Mouse (Mus musculus) embryonic facial prominence, embryonic 10.5 days (tissue): ENCODE data around the gene Wrap73. TPM values are rescaled to one million over a fixed set of nuclear protein-coding genes. Genes with fewer than 3 reads are reported as not detected.
A peak's percentile ranks its signal among the peaks of the same experiment; 100 is the strongest.

Source experiments
- DNase-seq: peaks from one replicate; pipeline ENCODE4 v3.0.0-alpha.2; 2017; ENCODE audit warnings: low spot score
- H3K27ac ChIP-seq: fragments of 300-500 bp; sonication (generic); replicated peaks from 2 replicates; pipeline ENCODE4 v1.5.1; 2016; ENCODE audit warnings: mild to moderate bottlenecking
- H3K27me3 ChIP-seq: fragments of 300-500 bp; sonication (generic); replicated peaks from 2 replicates; pipeline ENCODE4 v1.6.1; 2016; ENCODE audit warnings: low read depth, mild to moderate bottlenecking; ENCODE audit not compliant: poor library complexity, severe bottlenecking
- H3K36me3 ChIP-seq: fragments of 300-500 bp; sonication (generic); replicated peaks from 2 replicates; pipeline ENCODE4 v1.6.1; 2016; ENCODE audit warnings: mild to moderate bottlenecking, moderate library complexity
- H3K4me1 ChIP-seq: fragments of 300-500 bp; sonication (generic); 2 replicates; pipeline ENCODE4 v1.6.1; 2016
- H3K4me3 ChIP-seq: fragments of 300-500 bp; sonication (generic); 2 replicates; pipeline ENCODE4 v1.5.1; 2016; ENCODE audit warnings: mild to moderate bottlenecking, moderate library complexity
- H3K9me3 ChIP-seq: fragments of 300-500 bp; sonication (generic); 2 replicates; pipeline ENCODE4 v1.6.1; 2016; ENCODE audit warnings: mild to moderate bottlenecking
- WGBS: fragments of 180-500 bp; shearing (Covaris S2); methylation state at CpG from one replicate; pipeline ENCODE4 v1.1.7; 2016; 5-methylcytosine and 5-hydroxymethylcytosine counted together
- polyA plus RNA-seq: library from polyadenylated mRNA; unstranded; fragments of >200 nt; fragmentation: Nextera tagmentation; extraction: Ambion mirVana; gene quantifications from 2 replicates; pipeline ENCODE4 v1.2.1, GENCODE M21; 2016

Wrap73 gene
- 45.5 and 50.1 TPM in 2 replicates for polyA plus RNA-seq

GRCm38 (mm10) chr4:154142211-154143040 is at the start of gene Wrap73:
Gene Wrap73 (plus strand): TSS chr4:154142372.
- Histone ChIP-seq H3K9me3 (no peaks in the 10 kb centered on the region), H3K27ac (peak within 1 kb of the TSS; percentile 90), H3K36me3 (peaks cover 15% of the 10 kb centered on the region), H3K4me3 (peak within 1 kb of the TSS; percentile 84), H3K27me3 (peaks cover 58% of the 10 kb centered on the region), H3K4me1 (peaks cover 36% of the 10 kb centered on the region)
- 3% methylated on average over 49 of the region's 49 CpGs for WGBS
- DNase-seq, result peak; percentile 96

GRCm38 (mm10) chr4:154093210-154093609 is 49.0 kb upstream of the Wrap73 start:
- Histone ChIP-seq H3K4me3 (no peak overlapping the region), H3K9me3 (no peaks in the 10 kb centered on the region), H3K36me3 (no peaks in the 10 kb centered on the region), H3K4me1 (peaks cover 7% of the 10 kb centered on the region), H3K27ac (no peak overlapping the region), H3K27me3 (peaks cover 42% of the 10 kb centered on the region)
- WGBS, result 24% methylated on average over 9 of the region's 9 CpGs
- DNase-seq, result peak; percentile 51

- H3K9me3 ChIP-seq, result no peaks in the 10 kb centered on the region
- H3K27ac ChIP-seq, result no peak overlapping the region
- DNase-seq, result no peak
- no peaks in the 10 kb centered on the region for H3K36me3 ChIP-seq
- H3K4me1 ChIP-seq, result no peaks in the 10 kb centered on the region
- 26% methylated on average over 6 of the region's 6 CpGs for WGBS
- H3K27me3 ChIP-seq, result peaks cover 47% of the 10 kb centered on the region
- no peak overlapping the region for H3K4me3 ChIP-seq
These were observed 46.1 kb upstream of the Wrap73 start for GRCm38 (mm10) chr4:154096111-154096510.

- 67% methylated on average over 7 of the region's 7 CpGs for WGBS
- H3K4me3 ChIP-seq, result no peak overlapping the region
- peaks cover 72% of the 10 kb centered on the region for H3K27me3 ChIP-seq
- 0 out of 2 replicates have a peak, but pooled peaks cover 9% of the 10 kb centered on the region for H3K4me1 ChIP-seq
- no peak overlapping the region for H3K27ac ChIP-seq
- H3K9me3 ChIP-seq, result no peaks in the 10 kb centered on the region
- no peak for DNase-seq
- H3K36me3 ChIP-seq, result no peaks in the 10 kb centered on the region
These were observed 42.8 kb upstream of the Wrap73 start for GRCm38 (mm10) chr4:154099361-154099760.

- no peaks in the 10 kb centered on the region for H3K36me3 ChIP-seq
- no peaks in the 10 kb centered on the region for H3K9me3 ChIP-seq
- no peak overlapping the region for H3K4me3 ChIP-seq
- no peak overlapping the region for H3K27ac ChIP-seq
- DNase-seq, result no peak
- WGBS, result 76% methylated on average over 8 of the region's 8 CpGs
- H3K27me3 ChIP-seq, result peaks cover 68% of the 10 kb centered on the region
- H3K4me1 ChIP-seq, result peaks cover 17% of the 10 kb centered on the region
These were observed 38.8 kb upstream of the Wrap73 start for GRCm38 (mm10) chr4:154103386-154103785.

- H3K27ac ChIP-seq, result no peak overlapping the region
- no peaks in the 10 kb centered on the region for H3K9me3 ChIP-seq
- H3K4me1 ChIP-seq, result peaks cover 17% of the 10 kb centered on the region
- DNase-seq, result no peak
- H3K36me3 ChIP-seq, result no peaks in the 10 kb centered on the region
- H3K27me3 ChIP-seq, result peaks cover 68% of the 10 kb centered on the region
- no peak overlapping the region for H3K4me3 ChIP-seq
- WGBS, result 86% methylated on average over 10 of the region's 10 CpGs
These were observed 38.3 kb upstream of the Wrap73 start for GRCm38 (mm10) chr4:154103912-154104311.

- H3K36me3 ChIP-seq, result no peaks in the 10 kb centered on the region
- H3K27me3 ChIP-seq, result peaks cover 60% of the 10 kb centered on the region
- H3K9me3 ChIP-seq, result no peaks in the 10 kb centered on the region
- DNase-seq, result peak; percentile 80
- H3K27ac ChIP-seq, result no peak overlapping the region
- peak overlapping the region; percentile 21 for H3K4me3 ChIP-seq
- H3K4me1 ChIP-seq, result peaks cover 17% of the 10 kb centered on the region
- WGBS, result 29% methylated on average over 20 of the region's 20 CpGs
These were observed 36.7 kb upstream of the Wrap73 start for GRCm38 (mm10) chr4:154105381-154106001.

- Histone ChIP-seq H3K4me3 (no peak overlapping the region), H3K4me1 (peaks cover 16% of the 10 kb centered on the region), H3K36me3 (no peaks in the 10 kb centered on the region), H3K27me3 (peaks cover 57% of the 10 kb centered on the region), H3K9me3 (no peaks in the 10 kb centered on the region), H3K27ac (no peak overlapping the region)
- 82% methylated on average over 13 of the region's 13 CpGs for WGBS
- DNase-seq, result no peak
These were observed 35.6 kb upstream of the Wrap73 start for GRCm38 (mm10) chr4:154106497-154107061.

GRCm38 (mm10) chr4:154109216-154109849 is 32.8 kb upstream of the Wrap73 start:
- Histone ChIP-seq H3K4me3 (no peak overlapping the region), H3K9me3 (no peaks in the 10 kb centered on the region), H3K4me1 (peaks cover 9% of the 10 kb centered on the region), H3K27ac (no peak overlapping the region), H3K36me3 (no peaks in the 10 kb centered on the region), H3K27me3 (peaks cover 32% of the 10 kb centered on the region)
- no peak for DNase-seq
- WGBS, result 66% methylated on average over 18 of the region's 18 CpGs

GRCm38 (mm10) chr4:154109850-154110243 is 32.3 kb upstream of the Wrap73 start:
- Histone ChIP-seq H3K36me3 (no peaks in the 10 kb centered on the region), H3K4me3 (no peak overlapping the region), H3K27ac (no peak overlapping the region), H3K9me3 (no peaks in the 10 kb centered on the region), H3K27me3 (peaks cover 27% of the 10 kb centered on the region), H3K4me1 (peaks cover 9% of the 10 kb centered on the region)
- DNase-seq, result no peak
- 77% methylated on average over 11 of the region's 11 CpGs for WGBS

- Histone ChIP-seq H3K27me3 (peaks cover 6% of the 10 kb centered on the region; the same call in 1 of the 2 replicates), H3K9me3 (no peaks in the 10 kb centered on the region), H3K4me3 (no peak overlapping the region), H3K36me3 (no peaks in the 10 kb centered on the region), H3K27ac (no peak overlapping the region), H3K4me1 (peaks cover 6% of the 10 kb centered on the region; the same call in 1 of the 2 replicates)
- 59% methylated on average over 7 of the region's 7 CpGs for WGBS
- DNase-seq, result no peak
These were observed 25.8 kb upstream of the Wrap73 start for GRCm38 (mm10) chr4:154116421-154116820.

- DNase-seq, result no peak
- no peaks in the 10 kb centered on the region for H3K36me3 ChIP-seq
- no peaks in the 10 kb centered on the region for H3K9me3 ChIP-seq
- peaks cover 6% of the 10 kb centered on the region; the same call in 1 of the 2 replicates for H3K4me1 ChIP-seq
- peaks cover 23% of the 10 kb centered on the region for H3K27me3 ChIP-seq
- H3K4me3 ChIP-seq, result no peak overlapping the region
- WGBS, result 73% methylated on average over 9 of the region's 9 CpGs
- H3K27ac ChIP-seq, result no peak overlapping the region
These were observed 23.4 kb upstream of the Wrap73 start for GRCm38 (mm10) chr4:154118782-154119181.
